Mouse (Mus musculus): ENCODE data around the gene Trpc6. TPM values are rescaled to one million over a fixed set of nuclear protein-coding genes. Genes with fewer than 3 reads are reported as not detected.

Gene Trpc6
- polyA plus RNA-seq, 1 experiment from 2014 or later: 1.4 TPM

- ATAC-seq (ENCODE audit: low FRiP score, low TSS enrichment) (no peak), DNase-seq (ENCODE audit: low spot score) (no peak)
- WGBS: 38% methylated on average over 1 of the region's 1 CpGs
- no peak overlapping the region for H3K4me3 ChIP-seq (ENCODE audit: low read depth, low read length)
- no peaks in the 10 kb centered on the region for H3K9me3 ChIP-seq (ENCODE audit: control insufficient read depth, low read length)
- no peaks in the 10 kb centered on the region for H3K36me3 ChIP-seq (ENCODE audit: control insufficient read depth, insufficient read depth, low read length)
- TF ChIP-seq EP300 (optimal IDR thresholded peaks at IDR 0.05) (no peak), CTCF (IDR thresholded peaks at IDR 0.05; ENCODE audit: low read depth) (peak; percentile 44)
- no peak overlapping the region for H3K9ac ChIP-seq (ENCODE audit: low read length)
- H3K27ac ChIP-seq (replicated peaks): no peak overlapping the region
- no peaks in the 10 kb centered on the region for H3K27me3 ChIP-seq (ENCODE audit: control insufficient read depth, insufficient read depth, low read length)
- H3K4me1 ChIP-seq (replicated peaks; ENCODE audit: control insufficient read depth, insufficient read depth): no peaks in the 10 kb centered on the region
- no peak overlapping the region for H3K4me2 ChIP-seq (replicated peaks; ENCODE audit: low read depth)
Observed at GRCm38 (mm10) chr9:8719017-8719416, 175.1 kb downstream of the Trpc6 start.

GRCm38 (mm10) chr9:8729056-8729455 lies 185.1 kb downstream of the Trpc6 start:
- TF ChIP-seq EP300 (optimal IDR thresholded peaks at IDR 0.05) (no peak), CTCF (IDR thresholded peaks at IDR 0.05; ENCODE audit: low read depth) (no peak)
- 71% methylated on average over 3 of the region's 3 CpGs for WGBS

More at GRCm38 (mm10) chr9:8729056-8729455, 185.1 kb downstream of the Trpc6 start:
- Histone ChIP-seq H3K9me3 (ENCODE audit: control insufficient read depth, low read length) (no peaks in the 10 kb centered on the region), H3K4me3 (ENCODE audit: low read depth, low read length) (no peak overlapping the region), H3K36me3 (ENCODE audit: control insufficient read depth, insufficient read depth, low read length) (no peaks in the 10 kb centered on the region), H3K4me1 (replicated peaks; ENCODE audit: control insufficient read depth, insufficient read depth) (no peaks in the 10 kb centered on the region), H3K27ac (replicated peaks) (no peak overlapping the region), H3K4me2 (replicated peaks; ENCODE audit: low read depth) (no peak overlapping the region), H3K27me3 (ENCODE audit: control insufficient read depth, insufficient read depth, low read length) (no peaks in the 10 kb centered on the region), H3K9ac (ENCODE audit: low read length) (no peak overlapping the region)
- DNase-seq (ENCODE audit: low spot score) (no peak), ATAC-seq (ENCODE audit: low FRiP score, low TSS enrichment) (no peak)
